Mouse (Mus musculus): ENCODE measurements around the gene Rbm14.

DNA sequence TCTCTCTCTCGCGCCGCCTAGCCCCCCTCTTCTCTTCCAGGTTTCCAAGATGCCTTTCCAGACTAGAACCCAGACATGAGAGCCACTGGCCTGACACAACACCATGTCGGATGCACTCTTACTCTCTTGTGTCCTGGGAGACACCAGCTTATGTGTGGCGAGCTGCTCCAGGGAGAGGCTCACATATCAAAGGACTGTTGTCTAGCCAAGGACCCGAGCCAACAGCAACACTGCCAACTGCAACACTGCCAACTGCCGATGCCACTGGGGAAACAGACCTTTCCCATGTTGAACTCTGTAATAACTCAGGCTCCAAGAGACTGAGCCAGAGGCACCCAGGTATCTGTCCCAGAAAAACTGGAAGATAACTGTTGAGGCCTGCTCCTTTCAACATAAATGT is 17.7 kb upstream of the Rbm14 start:
- TF ChIP-seq CTCF (IDR thresholded peaks at IDR 0.05; ENCODE audit: low read depth) (0 out of 2 replicates have a peak, but pooled peaks have one; percentile 8), EP300 (IDR thresholded peaks at IDR 0.05; ENCODE audit: low read depth) (no peak)

All from heart, postnatal 0 days (tissue).